Mouse (Mus musculus): ENCODE results near the gene Zfp697.
"Not testable (repeated sequence)": the region's sequence is repeated elsewhere in the genome, so short reads cannot be mapped to it uniquely, and the experiment has no call there.

Gene Zfp697

DNA sequence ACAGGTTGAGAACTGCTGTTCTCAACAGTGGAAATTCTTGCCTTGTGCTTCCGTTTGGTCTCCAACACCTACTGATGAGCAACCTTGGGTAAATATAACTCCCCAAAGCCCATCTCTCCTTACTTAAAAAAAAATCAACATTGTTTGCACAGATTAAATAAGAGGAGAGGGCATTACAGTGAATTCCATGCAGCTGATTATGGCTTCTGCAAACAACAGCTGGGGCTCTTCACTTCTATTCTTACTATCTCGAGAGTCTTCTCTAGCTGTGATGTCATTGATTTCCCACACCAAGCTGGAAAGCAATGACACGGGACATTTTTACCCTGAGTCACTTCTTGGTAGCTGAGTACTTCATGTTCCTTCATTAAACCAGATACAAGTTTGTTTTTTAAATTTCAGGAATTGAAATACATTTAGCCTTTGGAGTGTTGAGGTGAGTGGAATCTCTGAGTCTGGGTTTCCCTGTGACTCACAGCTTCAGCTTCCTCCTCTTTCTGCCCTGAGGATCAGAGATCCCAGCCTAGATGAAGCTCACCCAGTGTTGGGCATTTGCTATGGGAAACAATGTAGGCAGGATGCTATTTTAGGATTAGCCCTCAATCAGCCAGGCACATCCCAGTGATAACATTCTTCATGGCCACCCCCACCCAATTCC is 8.1 kb upstream of the Zfp697 start:
- no peak for DNase-seq

DNA sequence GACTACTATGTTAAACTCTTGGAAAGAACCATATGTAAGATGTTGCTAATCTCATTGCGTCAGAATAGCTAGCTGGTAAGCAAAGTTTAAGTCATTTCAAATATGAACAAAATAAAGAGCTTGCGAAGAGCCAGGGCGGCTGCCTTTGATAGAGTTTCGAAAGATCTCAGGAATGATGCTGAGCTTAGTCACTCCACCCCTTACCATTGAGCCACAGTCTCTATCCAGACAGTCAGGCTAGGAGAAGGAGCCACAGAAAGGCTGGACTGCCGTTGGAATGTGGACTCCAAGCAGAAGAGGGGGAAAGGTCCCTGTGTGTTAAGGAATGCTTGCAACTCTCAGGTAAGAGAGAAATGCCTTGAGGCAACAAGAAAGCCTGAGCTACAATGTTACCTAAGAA is 7.3 kb upstream of the Zfp697 start:
- no peak for DNase-seq

DNA sequence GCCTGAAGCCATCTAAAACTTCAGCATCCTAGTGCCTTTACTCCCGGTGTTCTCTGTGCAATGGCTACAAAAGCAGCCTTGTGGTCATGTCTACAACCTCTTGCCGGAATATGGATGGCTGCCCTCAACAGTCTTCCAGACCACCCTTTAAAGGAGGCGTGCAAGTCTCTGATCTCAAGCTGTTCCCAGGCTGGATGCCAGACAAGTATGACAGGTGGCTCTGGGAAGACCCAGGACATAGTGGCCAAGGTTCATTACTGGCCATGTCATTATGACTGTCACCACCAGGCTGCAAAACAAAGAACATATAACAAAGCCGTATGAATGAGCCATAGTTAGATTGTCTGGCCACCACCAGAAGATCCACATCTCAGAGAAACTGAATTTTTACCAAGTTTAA is 4.0 kb upstream of the Zfp697 start:
- DNase-seq: no peak

- no peak for DNase-seq
Observed at GRCm38 (mm10) chr3:98379236-98379635, 3.0 kb upstream of the Zfp697 start.

DNA sequence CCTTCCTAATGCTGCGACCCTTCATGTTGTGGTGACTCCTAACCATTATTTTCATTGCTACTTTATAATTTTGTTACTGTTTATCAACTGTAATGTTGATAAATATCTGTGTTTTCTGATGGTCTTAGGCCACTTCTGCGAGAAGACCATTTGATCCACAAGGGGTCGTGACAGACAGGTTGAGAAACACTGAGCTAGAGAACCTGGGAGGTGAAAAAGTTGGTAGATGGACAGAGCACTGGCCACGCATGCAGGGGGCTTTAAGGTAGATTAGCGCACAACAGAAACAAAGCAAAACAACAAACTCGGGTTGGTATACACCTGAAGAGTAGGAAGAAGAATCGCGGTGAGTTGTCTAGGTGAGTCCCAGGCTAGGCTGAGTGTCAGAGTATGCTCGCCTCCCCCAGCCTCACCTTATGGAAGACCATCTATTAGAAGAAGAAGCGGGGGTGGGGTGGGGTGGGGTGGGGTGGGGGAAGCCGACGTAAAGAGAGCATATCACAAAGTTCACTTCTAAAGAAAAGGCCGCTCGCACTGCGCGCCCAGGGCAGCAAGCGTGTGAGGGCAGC is 500 bp upstream of the Zfp697 start:
- DNase-seq: no peak

DNA sequence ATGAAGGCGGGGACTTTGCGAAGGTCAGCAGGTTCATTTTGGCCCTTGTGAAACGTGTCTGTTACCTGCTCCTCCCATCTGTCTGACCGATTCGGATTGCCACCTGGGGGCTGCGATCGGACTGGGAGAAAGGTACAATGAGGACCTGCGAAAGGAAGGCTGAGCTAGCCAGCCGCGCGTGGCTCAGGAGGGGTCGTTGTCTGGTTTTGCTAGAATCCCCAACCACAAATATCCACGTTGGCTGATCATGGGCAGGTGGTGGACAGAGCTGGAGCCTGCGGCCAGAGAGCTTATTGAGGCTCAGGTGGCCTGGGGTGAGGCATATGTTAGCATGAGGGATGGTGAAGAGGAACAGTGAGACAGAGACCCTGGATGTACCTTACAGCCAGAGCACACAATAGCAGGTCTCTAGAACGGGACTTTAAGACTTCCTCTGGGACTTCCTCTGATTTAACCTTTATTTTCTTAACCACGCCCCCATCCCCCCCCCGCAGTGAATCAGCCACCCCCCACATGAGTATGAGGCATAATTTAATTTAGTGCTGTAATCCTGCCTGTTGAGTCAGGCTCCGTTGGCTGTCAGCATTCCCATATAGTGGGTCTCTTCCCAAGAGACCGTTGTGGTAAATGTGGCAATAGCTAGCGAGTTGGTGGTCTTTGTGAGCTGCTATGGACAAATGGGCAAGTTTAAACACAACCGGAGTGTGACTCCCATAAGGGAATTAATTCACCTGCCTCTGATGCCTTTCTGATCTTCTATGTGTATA is 946 bp downstream of the Zfp697 start:
- DNase-seq: no peak

DNA sequence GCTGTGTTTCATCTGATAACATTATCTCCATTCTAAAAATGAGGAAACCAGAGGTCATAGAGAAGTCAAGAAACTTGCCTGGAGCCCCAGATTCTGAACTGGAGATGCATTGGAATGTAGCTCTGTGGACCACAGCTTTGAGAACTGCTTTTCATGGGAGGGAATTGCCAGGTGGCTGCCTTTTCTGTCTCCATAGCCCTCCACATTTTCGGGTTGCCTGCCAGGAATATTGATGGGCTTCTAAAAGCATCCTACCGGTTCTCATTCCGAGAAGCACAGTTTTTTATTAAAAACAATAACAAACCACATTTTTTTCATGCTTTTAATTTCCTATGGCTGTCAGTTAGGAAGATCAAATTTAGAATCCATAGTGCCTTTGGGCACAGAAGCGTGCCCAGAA is 4.8 kb downstream of the Zfp697 start:
- DNase-seq: no peak

DNA sequence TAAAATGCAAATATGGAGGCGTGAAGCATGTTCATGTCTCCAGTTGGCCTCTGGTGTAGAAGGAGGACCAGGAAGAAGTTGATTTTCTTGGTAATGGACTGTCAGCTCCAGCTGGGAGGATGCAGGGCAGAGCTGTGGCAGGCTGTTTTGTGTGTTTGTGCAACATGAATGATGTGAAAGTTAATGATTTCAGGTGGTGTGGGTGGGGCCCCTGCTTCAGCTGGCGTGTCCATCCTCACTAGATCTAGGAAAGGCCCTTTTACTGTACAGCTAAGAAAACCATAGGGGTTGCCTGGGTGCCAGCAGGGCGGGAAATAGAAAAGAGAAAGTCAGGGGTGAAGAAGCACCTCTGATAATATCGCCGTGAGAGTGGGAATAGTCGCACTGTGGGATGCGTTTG is 5.5 kb downstream of the Zfp697 start:
- DNase-seq: no peak

DNA sequence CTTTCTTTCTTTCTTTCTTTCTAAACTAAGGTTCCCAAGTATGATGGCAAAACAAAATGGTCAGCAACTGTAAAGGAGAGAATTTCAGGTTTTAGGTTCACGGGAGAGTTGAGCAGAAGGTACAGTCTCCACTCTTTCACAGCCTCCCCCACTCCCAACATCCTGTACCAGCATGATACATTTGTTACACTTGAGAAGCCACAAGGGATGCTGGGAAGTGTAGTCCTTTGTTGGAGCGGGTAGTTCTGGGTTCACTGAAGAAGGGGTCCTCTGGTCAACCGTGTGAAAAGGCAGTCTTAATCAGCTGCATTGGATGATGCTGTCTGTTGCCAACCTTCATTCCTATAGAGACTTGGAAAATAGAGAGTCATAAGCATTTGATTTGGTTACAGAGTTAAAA is 7.0 kb downstream of the Zfp697 start:
- no peak for DNase-seq

DNA sequence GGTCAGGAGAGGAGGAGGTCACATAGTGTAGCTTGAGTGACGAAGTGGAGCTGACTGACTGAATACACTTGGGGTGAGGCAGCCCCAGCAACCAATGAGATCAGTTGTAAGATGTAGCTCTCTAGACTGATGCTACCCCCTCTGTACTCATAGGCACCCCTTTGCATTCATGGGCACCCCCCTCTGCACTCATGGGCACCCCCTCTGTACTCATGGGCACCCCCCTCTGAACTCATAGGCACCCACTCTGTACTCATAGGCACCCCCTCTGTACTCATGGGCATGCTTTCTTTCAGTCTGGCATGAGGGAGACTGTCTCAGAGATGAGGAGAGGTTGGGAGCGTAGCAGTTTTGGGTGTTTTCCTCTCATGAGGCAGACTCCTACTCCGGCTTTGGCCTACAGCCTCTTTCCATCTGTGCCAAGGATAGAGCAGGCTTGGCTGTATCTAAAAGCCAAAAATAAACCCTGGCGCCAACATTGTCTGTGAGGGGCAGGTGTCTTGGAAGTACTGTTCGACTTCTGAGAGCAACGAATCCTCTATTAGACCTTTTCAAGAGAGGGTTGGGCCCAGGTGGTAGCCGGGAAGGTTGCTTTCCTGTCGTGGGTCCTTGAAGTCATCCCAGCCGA is 22.1 kb downstream of the Zfp697 start:
- DNase-seq: not testable (repeated sequence)

GRCm38 (mm10) chr3:98405877-98406276 is 23.6 kb downstream of the Zfp697 start:
- not testable (repeated sequence) for DNase-seq

- DNase-seq: peak; percentile 48 to 57
Observed at GRCm38 (mm10) chr3:98406569-98407144, 24.4 kb downstream of the Zfp697 start.

GRCm38 (mm10) chr3:98407261-98407780 is 25.1 kb downstream of the Zfp697 start:
- not testable (repeated sequence) for DNase-seq

GRCm38 (mm10) chr3:98410619-98411580 is 28.6 kb downstream of the Zfp697 start:
- DNase-seq: not testable (repeated sequence)

DNA sequence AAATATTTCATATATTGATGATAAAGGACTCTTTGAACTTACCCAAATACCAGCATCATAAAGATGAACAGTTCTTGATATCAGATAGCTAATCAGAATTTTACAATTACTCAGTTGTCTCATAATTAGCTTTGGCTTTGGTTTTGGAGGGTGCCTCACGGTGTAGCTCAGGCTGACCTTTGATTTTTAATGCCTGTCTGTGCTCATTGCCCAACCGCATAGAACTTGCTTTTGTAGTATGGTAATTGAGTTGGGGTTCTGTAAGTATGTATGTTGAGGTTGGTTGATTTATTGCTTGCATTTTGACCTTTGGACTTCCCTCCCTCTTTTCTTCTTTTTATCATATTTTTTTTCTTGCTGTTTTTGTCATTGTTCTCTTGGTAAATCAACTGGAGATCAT is 31.5 kb downstream of the Zfp697 start:
- no peak for DNase-seq

DNA sequence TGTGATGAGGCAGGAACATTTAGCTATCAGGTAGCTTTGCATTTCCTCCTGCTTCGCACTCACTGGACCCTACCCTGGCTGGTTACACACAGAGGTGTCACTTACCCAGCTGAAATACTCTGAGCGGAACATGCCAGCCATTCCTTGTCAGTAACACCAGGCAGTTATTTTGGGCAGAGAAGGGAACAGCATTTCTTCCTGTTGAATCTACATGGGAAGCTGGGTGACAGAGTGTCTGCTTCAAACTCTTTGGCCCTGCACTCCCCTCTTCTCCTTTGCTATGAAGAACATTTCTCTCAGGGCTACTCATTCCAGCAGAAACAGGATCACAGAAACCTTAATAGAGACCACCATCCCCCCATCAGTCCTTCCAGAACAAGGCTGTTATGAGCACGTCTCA is 32.0 kb downstream of the Zfp697 start:
- DNase-seq: no peak

GRCm38 (mm10) chr3:98416426-98417250 is 34.4 kb downstream of the Zfp697 start:
- no peak for DNase-seq

- peak; percentile 14 to 20 for DNase-seq
Observed at GRCm38 (mm10) chr3:98417328-98417727, 35.1 kb downstream of the Zfp697 start.

DNA sequence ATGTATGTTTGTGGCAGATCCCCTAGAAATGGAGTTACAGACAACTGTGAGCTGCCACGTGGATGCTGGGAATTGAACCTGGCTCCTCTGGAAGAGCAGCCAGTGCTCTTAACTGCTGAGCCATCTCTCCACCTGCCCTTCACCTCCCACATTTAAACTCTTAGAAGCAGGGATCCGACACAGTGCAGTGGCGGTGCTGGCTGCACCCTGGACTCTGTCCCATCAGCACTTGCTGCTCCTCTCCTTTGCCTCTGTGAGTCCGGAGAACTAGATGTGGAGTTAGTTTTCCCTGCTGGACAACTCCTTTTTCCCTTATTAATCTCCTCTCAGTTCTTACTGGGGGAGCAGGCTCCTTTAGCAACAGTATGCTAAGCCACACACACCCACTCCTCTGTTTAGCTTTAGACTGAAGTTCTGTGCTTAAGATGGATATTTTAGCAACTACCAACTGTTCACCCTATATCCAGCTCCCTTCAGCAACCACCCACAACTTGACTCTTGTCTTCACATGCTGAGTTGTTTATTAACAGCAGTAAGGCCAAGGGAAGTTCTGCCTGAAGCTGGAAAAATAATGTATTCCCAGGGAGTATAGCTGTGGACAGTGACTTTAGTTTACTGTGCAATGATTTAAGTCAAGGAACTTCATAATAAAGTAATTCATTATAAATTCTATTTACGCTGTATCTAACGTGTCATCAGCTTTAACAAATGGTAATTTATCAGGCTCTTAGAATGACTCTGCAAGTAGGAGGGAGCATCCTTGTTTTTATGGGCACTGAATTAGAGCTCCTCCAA is 36.9 kb downstream of the Zfp697 start:
- DNase-seq: no peak

- DNase-seq: no peak
Observed at GRCm38 (mm10) chr3:98419786-98420070, 37.5 kb downstream of the Zfp697 start.
